Mouse (Mus musculus): ENCODE data around the gene Ptprn2.

- TF ChIP-seq POLR2A (IDR thresholded peaks at IDR 0.05; ENCODE audit: insufficient read length, low read depth): no peak
- no peak for TF ChIP-seq E2F4 (IDR thresholded peaks at IDR 0.05; ENCODE audit: insufficient read depth)
- no peak for TF ChIP-seq TCF3 (IDR thresholded peaks at IDR 0.05; ENCODE audit: insufficient read length, low read depth)
- TF ChIP-seq CEBPB (IDR thresholded peaks at IDR 0.05; ENCODE audit: insufficient read depth, poor library complexity, severe bottlenecking): no peak
- no peak for TF ChIP-seq USF1 (IDR thresholded peaks at IDR 0.05; ENCODE audit: low read depth)
- no peak for TF ChIP-seq MYOD1 (IDR thresholded peaks at IDR 0.05; ENCODE audit: control insufficient read depth in 1 of 3, insufficient read length in 2 of 3, low read depth in 2 of 3)
- TF ChIP-seq TCF12 (IDR thresholded peaks at IDR 0.05; ENCODE audit: insufficient read depth, poor library complexity, severe bottlenecking): no peak
- no peak for TF ChIP-seq MYOG (IDR thresholded peaks at IDR 0.05; ENCODE audit: control insufficient read depth in 1 of 3, insufficient read depth in 1 of 3, insufficient read length in 2 of 3, low read depth in 2 of 3)
- TF ChIP-seq MAX (IDR thresholded peaks at IDR 0.05; ENCODE audit: low read depth): no peak
- TF ChIP-seq POLR2AphosphoS2 (IDR thresholded peaks at IDR 0.05; ENCODE audit: insufficient read length, low read depth): no peak
Measured at GRCm38 (mm10) chr12:117224036-117224435, 738.5 kb downstream of the Ptprn2 start.
